Mouse (Mus musculus) C2C12 (cell line): ENCODE results near the gene Dcaf7. TPM values are rescaled to one million over a fixed set of nuclear protein-coding genes. Genes with fewer than 3 reads are reported as not detected.
A peak's percentile ranks its signal among the peaks of the same experiment; 100 is the strongest.

Experiments used
- H3K27me3 ChIP-seq: one replicate; pipeline ENCODE4 v1.6.1; 2011; ENCODE audit not compliant: control insufficient read depth, insufficient read depth, insufficient read length
- H3K36me3 ChIP-seq: one replicate; pipeline ENCODE4 v1.6.1; 2011; ENCODE audit not compliant: control insufficient read depth, insufficient read depth
- H3K4me3 ChIP-seq: one replicate; pipeline ENCODE4 v1.5.1; 2011; ENCODE audit warnings: mild to moderate bottlenecking, control low read depth; ENCODE audit not compliant: poor library complexity, insufficient read depth, severe bottlenecking
- H3K79me2 ChIP-seq: one replicate; pipeline ENCODE4 v1.6.1; 2011; ENCODE audit not compliant: control insufficient read depth, insufficient read depth
- H3K79me3 ChIP-seq: one replicate; pipeline ENCODE4 v1.6.1; 2011; ENCODE audit warnings: low read depth, control low read depth
- H3ac ChIP-seq: one replicate; pipeline ENCODE3; 2011; ENCODE audit warnings: low read depth; ENCODE audit not compliant: control insufficient read depth, insufficient read length
- CEBPB ChIP-seq: IDR thresholded peaks from one replicate; pipeline ENCODE4 v1.6.1; 2011; ENCODE audit warnings: low read depth, mild to moderate bottlenecking, control low read depth, moderate library complexity
- CTCF ChIP-seq: IDR thresholded peaks from one replicate; pipeline ENCODE4 v1.5.1; 2011; ENCODE audit not compliant: control insufficient read depth, insufficient read depth, insufficient read length
- FOSL1 ChIP-seq: IDR thresholded peaks from one replicate; pipeline ENCODE4 v1.8.0; 2011; ENCODE audit warnings: mild to moderate bottlenecking, low read length; ENCODE audit not compliant: poor library complexity, insufficient read depth, severe bottlenecking
- MAX ChIP-seq: IDR thresholded peaks from one replicate; pipeline ENCODE4 v1.6.1; 2011; ENCODE audit warnings: mild to moderate bottlenecking, control low read depth
- MYOD1 ChIP-seq: IDR thresholded peaks from one replicate; pipeline ENCODE4 v1.6.1; 2011; ENCODE audit warnings: low read depth; ENCODE audit not compliant: control insufficient read depth, insufficient read length
- MYOG ChIP-seq: IDR thresholded peaks from one replicate; pipeline ENCODE4 v1.6.1; 2011; ENCODE audit not compliant: control insufficient read depth, insufficient read length; ENCODE audit errors: extremely low read depth
- USF1 ChIP-seq: IDR thresholded peaks from one replicate; pipeline ENCODE4 v1.6.1; 2011; ENCODE audit warnings: low read depth, mild to moderate bottlenecking, control low read depth, moderate library complexity
- long read RNA-seq, 2 experiments: library from polyadenylated mRNA; unstranded; transcript quantifications; one replicate each; pipeline ENCODE4 v2.0.0; 2019 to 2020
- polyA plus RNA-seq: library from polyadenylated mRNA; unstranded; fragments of >200 nt; fragmentation: generic; extraction: Trizol; gene quantifications from one replicate; pipeline ENCODE4 v1.2.1, GENCODE M21; 2012; ENCODE audit warnings: missing spikeins

Dcaf7 gene
- polyA plus RNA-seq, result 35.2 TPM
- long read RNA-seq, experiment 1, full-length matches to known transcripts, result 9 of 23 reads
- long read RNA-seq, experiment 1, partial matches to known transcripts, result 0 of 23 reads
- long read RNA-seq, experiment 1, other reads (novel, unspliced or antisense), result 14 of 23 reads
- long read RNA-seq, experiment 2, full-length matches to known transcripts, result 23 of 77 reads
- long read RNA-seq, experiment 2, partial matches to known transcripts, result 32 of 77 reads
- long read RNA-seq, experiment 2, other reads (novel, unspliced or antisense), result 22 of 77 reads

GRCm38 (mm10) chr11:106036548-106037417 lies at the start of gene Dcaf7:
TSS of gene Dcaf7 (plus strand) at chr11:106036872.
- Histone ChIP-seq H3K4me3 (peak within 1 kb of the TSS; percentile 98), H3K79me3 (peaks cover 46% of the 10 kb centered on the region), H3K79me2 (peaks cover 51% of the 10 kb centered on the region), H3K36me3 (no peaks in the 10 kb centered on the region), H3ac (peak within 1 kb of the TSS; percentile 84), H3K27me3 (no peaks in the 10 kb centered on the region)
- TF ChIP-seq FOSL1, result no peak
- no peak for TF ChIP-seq MYOG
- peak; percentile 40 for TF ChIP-seq MAX
- TF ChIP-seq CTCF, result no peak
- TF ChIP-seq MYOD1, result no peak
- TF ChIP-seq USF1, result peak; percentile 62
- TF ChIP-seq CEBPB, result no peak

- Histone ChIP-seq H3K79me2 (no peaks in the 10 kb centered on the region), H3ac (no peak overlapping the region), H3K36me3 (no peaks in the 10 kb centered on the region), H3K4me3 (no peak overlapping the region), H3K79me3 (no peaks in the 10 kb centered on the region), H3K27me3 (peaks cover 9% of the 10 kb centered on the region)
- no peak for TF ChIP-seq MYOD1
- TF ChIP-seq CTCF, result no peak
- TF ChIP-seq MYOG, result no peak
- TF ChIP-seq FOSL1, result no peak
- no peak for TF ChIP-seq MAX
- no peak for TF ChIP-seq USF1
- no peak for TF ChIP-seq CEBPB
Measured at GRCm38 (mm10) chr11:105987446-105987845, 49.2 kb upstream of the Dcaf7 start.

- no peaks in the 10 kb centered on the region for H3K79me2 ChIP-seq
- H3K36me3 ChIP-seq, result no peaks in the 10 kb centered on the region
- no peaks in the 10 kb centered on the region for H3K79me3 ChIP-seq
- H3K4me3 ChIP-seq, result no peak overlapping the region
- no peak for TF ChIP-seq CTCF
- TF ChIP-seq USF1, result no peak
- no peak for TF ChIP-seq MYOD1
- no peak for TF ChIP-seq MAX
- no peak for TF ChIP-seq FOSL1
- no peak for TF ChIP-seq CEBPB
- TF ChIP-seq MYOG, result no peak
- H3ac ChIP-seq, result no peak overlapping the region
- peaks cover 14% of the 10 kb centered on the region for H3K27me3 ChIP-seq
Measured at GRCm38 (mm10) chr11:105989446-105989845, 47.2 kb upstream of the Dcaf7 start.

GRCm38 (mm10) chr11:105990231-105990630 lies 46.4 kb upstream of the Dcaf7 start:
- H3K4me3 ChIP-seq, result no peak overlapping the region

GRCm38 (mm10) chr11:105994375-105994774 lies 42.3 kb upstream of the Dcaf7 start, which contains the start of gene Ace3:
TSS of gene Ace3 (plus strand) at chr11:105994675.
- no peak within 1 kb of the TSS for H3K4me3 ChIP-seq
- peaks cover 58% of the 10 kb centered on the region for H3K27me3 ChIP-seq
- H3K79me3 ChIP-seq, result no peaks in the 10 kb centered on the region
- H3K79me2 ChIP-seq, result no peaks in the 10 kb centered on the region
- H3ac ChIP-seq, result no peak within 1 kb of the TSS
- no peaks in the 10 kb centered on the region for H3K36me3 ChIP-seq
- TF ChIP-seq USF1 (no peak), MYOG (no peak), MAX (no peak), CTCF (no peak), FOSL1 (no peak), CEBPB (no peak), MYOD1 (no peak)

More at GRCm38 (mm10) chr11:105990231-105990630, 46.4 kb upstream of the Dcaf7 start:
- Histone ChIP-seq H3K36me3 (no peaks in the 10 kb centered on the region), H3K79me3 (no peaks in the 10 kb centered on the region), H3K79me2 (no peaks in the 10 kb centered on the region), H3ac (no peak overlapping the region), H3K27me3 (peaks cover 22% of the 10 kb centered on the region)
- TF ChIP-seq MYOD1 (no peak), MAX (no peak)
